Mouse (Mus musculus): ENCODE data around the gene Mrps11. TPM values are rescaled to one million over a fixed set of nuclear protein-coding genes. Genes with fewer than 3 reads are reported as not detected.

Mrps11 gene
- polyA plus RNA-seq, 1 experiment from 2014 or later, result 65.6 TPM

DNA sequence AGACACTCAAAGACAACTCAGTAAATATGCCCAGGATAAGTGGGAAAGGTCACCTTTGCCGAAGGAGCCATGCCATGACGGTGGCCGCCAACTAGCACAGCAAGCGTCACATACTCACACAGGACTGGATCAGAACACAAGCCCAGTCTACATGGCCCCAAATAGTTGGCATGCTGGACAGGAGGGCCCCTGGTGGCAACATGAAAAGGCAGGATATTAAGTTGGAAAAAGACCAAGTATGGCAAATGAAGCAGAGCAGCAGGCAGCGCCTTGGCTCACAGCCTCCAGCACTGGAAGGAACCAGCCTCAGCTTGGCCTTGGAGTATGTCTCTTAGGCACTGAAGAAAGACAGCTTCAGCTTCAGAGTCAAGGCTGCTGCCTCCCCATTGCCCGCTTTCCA is 30.9 kb downstream of the Mrps11 start:
- no peak for ATAC-seq (ENCODE audit: insufficient read depth, low FRiP score)
- H3K27me3 ChIP-seq (ENCODE audit: control insufficient read depth, insufficient read depth, low read length), result no peaks in the 10 kb centered on the region
- no peak overlapping the region for H3K27ac ChIP-seq (ENCODE audit: low read length)
- H3K9ac ChIP-seq (ENCODE audit: low read length), result no peak overlapping the region
- no peaks in the 10 kb centered on the region for H3K4me1 ChIP-seq (ENCODE audit: control insufficient read depth, insufficient read depth, low read length)
- no peak overlapping the region for H3K4me2 ChIP-seq (ENCODE audit: low read depth, low read length)
- no peaks in the 10 kb centered on the region for H3K36me3 ChIP-seq (ENCODE audit: control insufficient read depth, insufficient read depth, low read length)
- no peak overlapping the region for H3K4me3 ChIP-seq (replicated peaks; ENCODE audit: low read length)
- H3K9me3 ChIP-seq (replicated peaks; ENCODE audit: control insufficient read depth, low read length), result no peaks in the 10 kb centered on the region
- 90% methylated on average over 6 of the region's 6 CpGs for WGBS

DNA sequence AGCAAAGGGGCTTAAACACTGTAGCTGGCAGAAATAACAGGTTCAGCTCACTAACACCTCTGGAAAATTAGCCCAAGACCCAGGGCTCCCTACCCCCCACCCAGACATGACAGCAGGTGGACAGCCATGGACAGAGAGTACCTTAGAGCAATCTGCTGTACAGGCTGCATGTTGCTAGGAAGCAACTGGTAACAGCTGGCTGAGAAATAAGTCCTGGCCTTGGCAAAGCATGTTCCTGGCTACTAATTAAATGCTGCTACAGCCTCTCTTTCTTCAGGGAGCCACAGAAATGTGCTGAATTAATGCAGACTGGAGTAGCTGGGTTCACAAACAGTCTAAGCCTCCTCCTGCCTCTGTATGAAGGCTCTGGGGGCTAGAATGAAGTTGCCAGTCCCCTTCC is 31.8 kb downstream of the Mrps11 start:
- Histone ChIP-seq H3K4me1 (ENCODE audit: control insufficient read depth, insufficient read depth, low read length) (no peaks in the 10 kb centered on the region), H3K9me3 (replicated peaks; ENCODE audit: control insufficient read depth, low read length) (no peaks in the 10 kb centered on the region), H3K9ac (ENCODE audit: low read length) (no peak overlapping the region), H3K27me3 (ENCODE audit: control insufficient read depth, insufficient read depth, low read length) (no peaks in the 10 kb centered on the region), H3K27ac (ENCODE audit: low read length) (no peak overlapping the region), H3K4me3 (replicated peaks; ENCODE audit: low read length) (no peak overlapping the region), H3K36me3 (ENCODE audit: control insufficient read depth, insufficient read depth, low read length) (no peaks in the 10 kb centered on the region), H3K4me2 (ENCODE audit: low read depth, low read length) (no peak overlapping the region)
- ATAC-seq (ENCODE audit: insufficient read depth, low FRiP score), result no peak

GRCm38 (mm10) chr7:78818336-78818735 is 35.4 kb downstream of the Mrps11 start:
- Histone ChIP-seq H3K4me3 (replicated peaks; ENCODE audit: low read length) (no peak overlapping the region), H3K4me1 (ENCODE audit: control insufficient read depth, insufficient read depth, low read length) (no peaks in the 10 kb centered on the region), H3K27me3 (ENCODE audit: control insufficient read depth, insufficient read depth, low read length) (no peaks in the 10 kb centered on the region), H3K4me2 (ENCODE audit: low read depth, low read length) (no peak overlapping the region), H3K9me3 (replicated peaks; ENCODE audit: control insufficient read depth, low read length) (no peaks in the 10 kb centered on the region), H3K36me3 (ENCODE audit: control insufficient read depth, insufficient read depth, low read length) (no peaks in the 10 kb centered on the region), H3K9ac (ENCODE audit: low read length) (no peak overlapping the region), H3K27ac (ENCODE audit: low read length) (no peak overlapping the region)
- no peak for ATAC-seq (ENCODE audit: insufficient read depth, low FRiP score)
- 75% methylated on average over 12 of the region's 12 CpGs for WGBS

- no peak overlapping the region for H3K9ac ChIP-seq (ENCODE audit: low read length)
- no peak overlapping the region for H3K27ac ChIP-seq (ENCODE audit: low read length)
- no peaks in the 10 kb centered on the region; the same call in 1 of the 2 replicates for H3K36me3 ChIP-seq (ENCODE audit: control insufficient read depth, insufficient read depth, low read length)
- ATAC-seq (ENCODE audit: insufficient read depth, low FRiP score), result no peak
- H3K27me3 ChIP-seq (ENCODE audit: control insufficient read depth, insufficient read depth, low read length), result no peaks in the 10 kb centered on the region
- H3K9me3 ChIP-seq (replicated peaks; ENCODE audit: control insufficient read depth, low read length), result no peaks in the 10 kb centered on the region
- H3K4me3 ChIP-seq (replicated peaks; ENCODE audit: low read length), result no peak overlapping the region
- no peaks in the 10 kb centered on the region for H3K4me1 ChIP-seq (ENCODE audit: control insufficient read depth, insufficient read depth, low read length)
- WGBS, result 36% methylated on average over 9 of the region's 9 CpGs
- no peak overlapping the region for H3K4me2 ChIP-seq (ENCODE audit: low read depth, low read length)
Observed at GRCm38 (mm10) chr7:78826682-78827385, 43.9 kb downstream of the Mrps11 start.

- Histone ChIP-seq H3K4me3 (replicated peaks; ENCODE audit: low read length) (no peak overlapping the region), H3K4me1 (ENCODE audit: control insufficient read depth, insufficient read depth, low read length) (no peaks in the 10 kb centered on the region), H3K27ac (ENCODE audit: low read length) (no peak overlapping the region), H3K9ac (ENCODE audit: low read length) (no peak overlapping the region), H3K36me3 (ENCODE audit: control insufficient read depth, insufficient read depth, low read length) (no peaks in the 10 kb centered on the region; the same call in 1 of the 2 replicates), H3K27me3 (ENCODE audit: control insufficient read depth, insufficient read depth, low read length) (no peaks in the 10 kb centered on the region), H3K4me2 (ENCODE audit: low read depth, low read length) (no peak overlapping the region), H3K9me3 (replicated peaks; ENCODE audit: control insufficient read depth, low read length) (no peaks in the 10 kb centered on the region)
- 74% methylated on average over 14 of the region's 14 CpGs for WGBS
- no peak for ATAC-seq (ENCODE audit: insufficient read depth, low FRiP score)
Observed at GRCm38 (mm10) chr7:78827749-78828362, 44.9 kb downstream of the Mrps11 start.

- no peaks in the 10 kb centered on the region for H3K27me3 ChIP-seq (ENCODE audit: control insufficient read depth, insufficient read depth, low read length)
- peaks cover 3% of the 10 kb centered on the region; the same call in 1 of the 2 replicates for H3K36me3 ChIP-seq (ENCODE audit: control insufficient read depth, insufficient read depth, low read length)
- no peaks in the 10 kb centered on the region for H3K4me1 ChIP-seq (ENCODE audit: control insufficient read depth, insufficient read depth, low read length)
- H3K4me2 ChIP-seq (ENCODE audit: low read depth, low read length), result no peak overlapping the region
- no peak overlapping the region for H3K9ac ChIP-seq (ENCODE audit: low read length)
- no peak overlapping the region for H3K27ac ChIP-seq (ENCODE audit: low read length)
- ATAC-seq (ENCODE audit: insufficient read depth, low FRiP score), result no peak
- H3K9me3 ChIP-seq (replicated peaks; ENCODE audit: control insufficient read depth, low read length), result no peaks in the 10 kb centered on the region
- WGBS, result 79% methylated on average over 4 of the region's 4 CpGs
- H3K4me3 ChIP-seq (replicated peaks; ENCODE audit: low read length), result no peak overlapping the region
Observed at GRCm38 (mm10) chr7:78835656-78836055, 52.7 kb downstream of the Mrps11 start.

GRCm38 (mm10) chr7:78837250-78837649 is 54.3 kb downstream of the Mrps11 start:
- H3K9ac ChIP-seq (ENCODE audit: low read length), result no peak overlapping the region
- H3K27me3 ChIP-seq (ENCODE audit: control insufficient read depth, insufficient read depth, low read length), result no peaks in the 10 kb centered on the region
- H3K4me2 ChIP-seq (ENCODE audit: low read depth, low read length), result no peak overlapping the region
- 80% methylated on average over 4 of the region's 4 CpGs for WGBS
- no peak for ATAC-seq (ENCODE audit: insufficient read depth, low FRiP score)
- no peak overlapping the region for H3K27ac ChIP-seq (ENCODE audit: low read length)
- no peaks in the 10 kb centered on the region for H3K9me3 ChIP-seq (replicated peaks; ENCODE audit: control insufficient read depth, low read length)
- peaks cover 3% of the 10 kb centered on the region; the same call in 1 of the 2 replicates for H3K36me3 ChIP-seq (ENCODE audit: control insufficient read depth, insufficient read depth, low read length)
- H3K4me1 ChIP-seq (ENCODE audit: control insufficient read depth, insufficient read depth, low read length), result no peaks in the 10 kb centered on the region
- no peak overlapping the region for H3K4me3 ChIP-seq (replicated peaks; ENCODE audit: low read length)

DNA sequence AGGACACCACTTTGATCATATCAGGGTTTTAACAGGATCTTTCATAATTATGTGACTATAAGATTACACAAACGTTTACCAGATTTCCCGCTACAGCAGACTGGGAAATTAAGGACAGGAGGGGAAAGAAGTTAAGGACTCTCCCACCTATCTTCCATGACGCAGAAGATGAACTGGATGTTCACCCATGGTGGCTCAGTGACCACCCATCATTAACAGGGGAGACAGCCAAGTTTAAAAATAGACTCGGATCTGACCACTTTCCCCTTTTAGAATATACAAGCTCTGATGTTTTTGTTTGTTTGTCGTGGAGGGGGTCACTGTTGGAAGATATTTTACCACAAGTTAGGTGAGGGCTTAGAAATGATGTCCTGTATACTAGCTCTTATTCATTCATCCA is 58.7 kb downstream of the Mrps11 start:
- Histone ChIP-seq H3K27me3 (ENCODE audit: control insufficient read depth, insufficient read depth, low read length) (no peaks in the 10 kb centered on the region), H3K36me3 (ENCODE audit: control insufficient read depth, insufficient read depth, low read length) (peaks cover 16% of the 10 kb centered on the region), H3K4me1 (ENCODE audit: control insufficient read depth, insufficient read depth, low read length) (no peaks in the 10 kb centered on the region; the same call in 1 of the 2 replicates), H3K9me3 (replicated peaks; ENCODE audit: control insufficient read depth, low read length) (no peaks in the 10 kb centered on the region), H3K4me3 (replicated peaks; ENCODE audit: low read length) (no peak overlapping the region), H3K9ac (ENCODE audit: low read length) (no peak overlapping the region), H3K27ac (ENCODE audit: low read length) (no peak overlapping the region), H3K4me2 (ENCODE audit: low read depth, low read length) (no peak overlapping the region)
- 75% methylated on average over 5 of the region's 5 CpGs for WGBS
- ATAC-seq (ENCODE audit: insufficient read depth, low FRiP score), result no peak

Measured in stomach, embryonic 16.5 days (tissue).